In the genomic region with DNA sequence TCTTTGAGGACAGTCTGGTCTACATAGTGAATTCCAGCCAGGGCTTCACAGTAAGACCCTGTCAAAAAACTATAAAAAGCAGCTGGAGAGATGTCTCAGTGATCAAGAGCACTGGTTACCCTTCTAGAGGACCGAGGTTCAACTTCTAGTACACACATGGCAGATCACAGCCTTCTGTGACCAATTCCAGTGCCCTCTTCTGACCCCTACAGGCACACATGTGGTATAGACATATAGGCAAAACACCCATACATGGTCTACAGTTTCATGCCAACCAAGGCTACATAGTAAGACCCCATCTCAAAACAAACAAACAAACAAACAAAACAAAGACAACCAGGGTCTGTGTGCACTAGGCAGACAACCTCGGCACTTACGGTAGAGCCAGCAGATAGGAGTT, we compare ENCODE assay signal across 11 mouse cellular contexts. TPM values are rescaled to one million over a fixed set of nuclear protein-coding genes. Genes with fewer than 3 reads are reported as not detected.
DNase-seq lines count a peak whose midpoint lies in the region; ATAC-seq and TF ChIP-seq lines count a peak whose summit lies in the region.
"Had no signal": no experiment of that assay in that cellular context is flagged by ENCODE, and none has a peak within 500 bp of the region (broad histone marks: within the 10 kb centered on the region; RNA-seq: fewer than 3 reads in every experiment).

No protein-coding gene starts in this region.

- peaks cover 25% of the 10 kb centered on the region for H3K36me3 ChIP-seq in midbrain, embryonic 14.5 days (ENCODE audit: control insufficient read depth, insufficient read depth, low read length)
- H3K36me3 ChIP-seq in midbrain, embryonic 13.5 days: peaks cover 45% of the 10 kb centered on the region
- H3K36me3 ChIP-seq in stomach, postnatal 0 days (ENCODE audit: control insufficient read depth, insufficient read depth, low read length): peaks cover 4% of the 10 kb centered on the region; the same call in 1 of the 2 replicates
- H3K36me3 ChIP-seq in kidney, embryonic 15.5 days: peaks cover 59% of the 10 kb centered on the region

- no peak for ATAC-seq in midbrain, embryonic 14.5 days (ENCODE audit: low FRiP score, low TSS enrichment)
- no peak for ATAC-seq in midbrain, embryonic 13.5 days
- ATAC-seq in stomach, postnatal 0 days (ENCODE audit: low FRiP score, low TSS enrichment): no peak
- no peak for ATAC-seq in kidney, embryonic 15.5 days (replicated peaks; ENCODE audit: low FRiP score)

- H3K9me3 ChIP-seq in midbrain, embryonic 14.5 days (ENCODE audit: control insufficient read depth, low read length): no peaks in the 10 kb centered on the region
- no peaks in the 10 kb centered on the region for H3K9me3 ChIP-seq in midbrain, embryonic 13.5 days
- H3K9me3 ChIP-seq in stomach, postnatal 0 days (ENCODE audit: control insufficient read depth, low read length): no peaks in the 10 kb centered on the region
- no peaks in the 10 kb centered on the region for H3K9me3 ChIP-seq in kidney, embryonic 15.5 days (replicated peaks)
- H3K9me3 ChIP-seq: embryonic facial prominence, embryonic 12.5 days; lung, embryonic 15.5 days had no signal

- no peak overlapping the region for H3K27ac ChIP-seq in gastrocnemius, adult 2 months
- H3K27ac ChIP-seq in midbrain, embryonic 14.5 days (replicated peaks; ENCODE audit: low read depth, low read length): no peak overlapping the region
- H3K27ac ChIP-seq in midbrain, embryonic 13.5 days: no peak overlapping the region
- H3K27ac ChIP-seq in stomach, postnatal 0 days (replicated peaks): no peak overlapping the region
- H3K27ac ChIP-seq in kidney, embryonic 15.5 days: no peak overlapping the region
- H3K27ac ChIP-seq: embryonic facial prominence, embryonic 12.5 days; lung, embryonic 15.5 days had no signal

- no peak for DNase-seq in gastrocnemius, adult 2 months
- no peak for DNase-seq in gastrocnemius, postnatal 14 days
- peak; percentile 65 for DNase-seq in midbrain, embryonic 14.5 days
- peak; percentile 75 for DNase-seq in embryo, embryonic 10.5 days (ENCODE audit: low spot score)
- DNase-seq in stomach, postnatal 0 days (ENCODE audit: low spot score): no peak
- DNase-seq in adipocyte (ENCODE audit: low spot score): no peak

- no peak overlapping the region for H3K4me2 ChIP-seq in midbrain, embryonic 14.5 days (ENCODE audit: low read length)
- no peak overlapping the region for H3K4me2 ChIP-seq in midbrain, embryonic 13.5 days (replicated peaks)
- no peak overlapping the region for H3K4me2 ChIP-seq in stomach, postnatal 0 days (replicated peaks; ENCODE audit: low read depth)
- no peak overlapping the region for H3K4me2 ChIP-seq in kidney, embryonic 15.5 days
- H3K4me2 ChIP-seq: embryonic facial prominence, embryonic 12.5 days; lung, embryonic 15.5 days had no signal

- no peak for TF ChIP-seq EP300 in stomach, postnatal 0 days (optimal IDR thresholded peaks at IDR 0.05)

- peaks cover 20% of the 10 kb centered on the region for H3K4me1 ChIP-seq in midbrain, embryonic 14.5 days (ENCODE audit: control insufficient read depth, insufficient read depth, low read length)
- peaks cover 41% of the 10 kb centered on the region for H3K4me1 ChIP-seq in midbrain, embryonic 13.5 days (replicated peaks)
- H3K4me1 ChIP-seq in stomach, postnatal 0 days (replicated peaks; ENCODE audit: control insufficient read depth, insufficient read depth): 0 out of 2 replicates have a peak, but pooled peaks cover 8% of the 10 kb centered on the region
- peaks cover 30% of the 10 kb centered on the region for H3K4me1 ChIP-seq in kidney, embryonic 15.5 days

- TF ChIP-seq CTCF in gastrocnemius, adult 2 months (IDR thresholded peaks at IDR 0.05): peak; percentile 41
- peak; percentile 76 for TF ChIP-seq CTCF in stomach, postnatal 0 days (IDR thresholded peaks at IDR 0.05; ENCODE audit: low read depth)

- intact Hi-C loops in gastrocnemius, adult 2 months (cut with DNase I): no loop called here
- intact Hi-C loops in gastrocnemius, postnatal 14 days (cut with DNase I; ENCODE audit: low total_unique reads): loop anchor here (5.0 kb wide), 1 partner anchor 37 kb away; no protein-coding TSS in a partner anchor

- no peak overlapping the region for H3K9ac ChIP-seq in midbrain, embryonic 14.5 days (replicated peaks; ENCODE audit: low read length)
- no peak overlapping the region for H3K9ac ChIP-seq in midbrain, embryonic 13.5 days (replicated peaks)
- no peak overlapping the region for H3K9ac ChIP-seq in stomach, postnatal 0 days (ENCODE audit: low read length)
- no peak overlapping the region for H3K9ac ChIP-seq in kidney, embryonic 15.5 days
- H3K9ac ChIP-seq: embryonic facial prominence, embryonic 12.5 days; lung, embryonic 15.5 days had no signal

- 62% methylated on average over 3 of the region's 3 CpGs for WGBS in midbrain, embryonic 14.5 days
- 51% methylated on average over 3 of the region's 3 CpGs for WGBS in midbrain, embryonic 13.5 days
- 60% methylated on average over 3 of the region's 3 CpGs for WGBS in stomach, postnatal 0 days
- WGBS in kidney, embryonic 15.5 days: 55% methylated on average over 3 of the region's 3 CpGs

- H3K27me3 ChIP-seq in midbrain, embryonic 14.5 days (ENCODE audit: control insufficient read depth, insufficient read depth, low read length): no peaks in the 10 kb centered on the region
- no peaks in the 10 kb centered on the region for H3K27me3 ChIP-seq in midbrain, embryonic 13.5 days
- H3K27me3 ChIP-seq in stomach, postnatal 0 days (ENCODE audit: control insufficient read depth, insufficient read depth, low read length): no peaks in the 10 kb centered on the region
- no peaks in the 10 kb centered on the region for H3K27me3 ChIP-seq in kidney, embryonic 15.5 days
- H3K27me3 ChIP-seq: embryonic facial prominence, embryonic 12.5 days; lung, embryonic 15.5 days had no signal

- no peak overlapping the region for H3K4me3 ChIP-seq in gastrocnemius, adult 2 months
- H3K4me3 ChIP-seq in midbrain, embryonic 14.5 days (replicated peaks; ENCODE audit: low read depth, low read length): no peak overlapping the region
- no peak overlapping the region for H3K4me3 ChIP-seq in midbrain, embryonic 13.5 days (replicated peaks)
- H3K4me3 ChIP-seq in stomach, postnatal 0 days (ENCODE audit: low read depth, low read length): no peak overlapping the region
- no peak overlapping the region for H3K4me3 ChIP-seq in kidney, embryonic 15.5 days (replicated peaks)
- H3K4me3 ChIP-seq: embryonic facial prominence, embryonic 12.5 days; lung, embryonic 15.5 days had no signal

RNA-seq across cellular contexts. Expression of a gene that starts 4.8 kb away (rescaled TPM):
- 1 to 10 TPM; 3.2 to 3.4 TPM for total RNA-seq in gastrocnemius, adult 2 months (2021)
- total RNA-seq in gastrocnemius, postnatal 14 days (2021): 1 to 10 TPM; 3.5 to 4.0 TPM
- 22.5 and 22.7 TPM in 2 replicates for polyA plus RNA-seq in midbrain, embryonic 14.5 days (2014; fragmentation: Nextera tagmentation; extraction: Ambion mirVana)
- 24.5 and 26.9 TPM in 2 replicates for polyA plus RNA-seq in midbrain, embryonic 13.5 days (2015; fragmentation: Nextera tagmentation; extraction: Ambion mirVana)
- polyA plus RNA-seq in stomach, postnatal 0 days (2015; fragmentation: Nextera tagmentation; extraction: Ambion mirVana): 8.7 and 9.0 TPM in 2 replicates
- polyA plus RNA-seq in kidney, embryonic 15.5 days (2015; fragmentation: Nextera tagmentation; extraction: Ambion mirVana): 26.6 and 27.9 TPM in 2 replicates

RNA-seq across cellular contexts. Expression of a gene that starts 4.9 kb away (rescaled TPM):
- 10 to 100 TPM; 12.9 to 16.5 TPM for total RNA-seq in gastrocnemius, adult 2 months (2021)
- 10 to 100 TPM; 15.2 to 22.7 TPM for total RNA-seq in gastrocnemius, postnatal 14 days (2021)
- 66.1 and 69.2 TPM in 2 replicates for polyA plus RNA-seq in midbrain, embryonic 14.5 days (2014; fragmentation: Nextera tagmentation; extraction: Ambion mirVana)
- polyA plus RNA-seq in midbrain, embryonic 13.5 days (2015; fragmentation: Nextera tagmentation; extraction: Ambion mirVana): 84.2 and 93.4 TPM in 2 replicates
- polyA plus RNA-seq in stomach, postnatal 0 days (2015; fragmentation: Nextera tagmentation; extraction: Ambion mirVana): 45.0 and 51.4 TPM in 2 replicates
- polyA plus RNA-seq in kidney, embryonic 15.5 days (2015; fragmentation: Nextera tagmentation; extraction: Ambion mirVana): 175 and 195 TPM in 2 replicates

RNA-seq across cellular contexts. Expression of a gene that starts 15.2 kb away (rescaled TPM):
- total RNA-seq in gastrocnemius, adult 2 months (2021): under 1 TPM; 0.47 to 0.48 TPM
- 1 to 10 TPM in 1 of 2 experiments, under 1 TPM in 1; 0.71 to 1.3 TPM for total RNA-seq in gastrocnemius, postnatal 14 days (2021)
- 40.7 and 109 TPM in 2 replicates for polyA plus RNA-seq in midbrain, embryonic 14.5 days (2014; fragmentation: Nextera tagmentation; extraction: Ambion mirVana)
- polyA plus RNA-seq in midbrain, embryonic 13.5 days (2015; fragmentation: Nextera tagmentation; extraction: Ambion mirVana): 95.0 and 130 TPM in 2 replicates
- polyA plus RNA-seq in stomach, postnatal 0 days (2015; fragmentation: Nextera tagmentation; extraction: Ambion mirVana): 3.9 and 4.4 TPM in 2 replicates
- polyA plus RNA-seq in kidney, embryonic 15.5 days (2015; fragmentation: Nextera tagmentation; extraction: Ambion mirVana): 11.9 and 14.3 TPM in 2 replicates

RNA-seq across cellular contexts. Expression of a gene that starts 26.3 kb away (rescaled TPM):
- under 1 TPM; 0.05 to 0.25 TPM for total RNA-seq in gastrocnemius, adult 2 months (2021)
- total RNA-seq in gastrocnemius, postnatal 14 days (2021): under 1 TPM; 0.06 to 0.07 TPM
- polyA plus RNA-seq in midbrain, embryonic 14.5 days (2014; fragmentation: Nextera tagmentation; extraction: Ambion mirVana): 4.8 and 5.7 TPM in 2 replicates
- 2.2 and 2.7 TPM in 2 replicates for polyA plus RNA-seq in midbrain, embryonic 13.5 days (2015; fragmentation: Nextera tagmentation; extraction: Ambion mirVana)
- 0.38 and 0.39 TPM in 2 replicates for polyA plus RNA-seq in stomach, postnatal 0 days (2015; fragmentation: Nextera tagmentation; extraction: Ambion mirVana)
- 0.73 and 0.87 TPM in 2 replicates for polyA plus RNA-seq in kidney, embryonic 15.5 days (2015; fragmentation: Nextera tagmentation; extraction: Ambion mirVana)
- total RNA-seq: hematopoietic stem cell, adult 5-6 weeks had no signal

RNA-seq across cellular contexts. Expression of a gene that starts 30.5 kb away (rescaled TPM):
- total RNA-seq in gastrocnemius, adult 2 months (2021): 100 to 1,000 TPM; 271 to 389 TPM
- total RNA-seq in gastrocnemius, postnatal 14 days (2021): 100 to 1,000 TPM; 384 to 403 TPM
- polyA plus RNA-seq in midbrain, embryonic 14.5 days (2014; fragmentation: Nextera tagmentation; extraction: Ambion mirVana): 46.5 and 46.7 TPM in 2 replicates
- polyA plus RNA-seq in midbrain, embryonic 13.5 days (2015; fragmentation: Nextera tagmentation; extraction: Ambion mirVana): 23.2 and 24.3 TPM in 2 replicates
- 5.3 and 7.2 TPM in 2 replicates for polyA plus RNA-seq in stomach, postnatal 0 days (2015; fragmentation: Nextera tagmentation; extraction: Ambion mirVana)
- 11.2 and 13.5 TPM in 2 replicates for polyA plus RNA-seq in kidney, embryonic 15.5 days (2015; fragmentation: Nextera tagmentation; extraction: Ambion mirVana)

Comparison
In these comparisons a context has a peak if more than half of its experiments do, and no peak if none do; other contexts are left out.
1. DNase-seq: peak in midbrain, embryonic 14.5 days (single experiment) and embryo, embryonic 10.5 days (single experiment); none in gastrocnemius, adult 2 months (single experiment), gastrocnemius, postnatal 14 days (single experiment), stomach, postnatal 0 days (single experiment) and adipocyte (single experiment).